Mouse (Mus musculus): ENCODE results near the gene Olfr711. TPM values are rescaled to one million over a fixed set of nuclear protein-coding genes. Genes with fewer than 3 reads are reported as not detected.
A peak's percentile ranks its signal among the peaks of the same experiment; 100 is the strongest.
"Not testable (repeated sequence)": the region's sequence is repeated elsewhere in the genome, so short reads cannot be mapped to it uniquely, and the experiment has no call there.

The Olfr711 gene
- not detected for total RNA-seq (2021)
- long read RNA-seq, experiment 1, result 0 reads
- long read RNA-seq, experiment 2, result 0 reads

DNA sequence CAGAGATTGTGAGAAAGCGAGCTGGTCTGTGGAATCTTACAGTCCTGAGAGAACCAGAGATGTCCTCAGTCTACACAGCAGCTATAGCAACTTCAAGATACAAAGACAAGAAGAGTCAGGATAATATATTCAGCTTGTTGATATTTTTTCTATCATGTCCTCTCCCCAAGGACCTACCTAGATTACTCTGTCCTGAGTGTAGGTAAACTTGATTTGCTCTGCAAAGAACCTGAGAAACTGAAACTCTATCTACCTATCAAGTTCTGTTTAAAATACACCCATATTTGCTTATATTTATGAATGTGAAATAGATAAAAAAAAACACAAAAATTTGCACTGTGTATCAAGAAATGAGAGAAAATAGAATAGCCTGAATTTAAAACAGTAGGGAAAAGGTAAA, at the start of gene Olfr711:
Gene Olfr711, minus strand, starts transcription at position 101 of the 400 bp plus-strand sequence.
- no peak for DNase-seq
- intact Hi-C loops (cut with DNase I), result no loop called here
- Histone ChIP-seq H3K4me3 (no peak within 1 kb of the TSS), H3K27ac (no peak within 1 kb of the TSS)
- no peak for TF ChIP-seq CTCF (IDR thresholded peaks at IDR 0.05)

DNA sequence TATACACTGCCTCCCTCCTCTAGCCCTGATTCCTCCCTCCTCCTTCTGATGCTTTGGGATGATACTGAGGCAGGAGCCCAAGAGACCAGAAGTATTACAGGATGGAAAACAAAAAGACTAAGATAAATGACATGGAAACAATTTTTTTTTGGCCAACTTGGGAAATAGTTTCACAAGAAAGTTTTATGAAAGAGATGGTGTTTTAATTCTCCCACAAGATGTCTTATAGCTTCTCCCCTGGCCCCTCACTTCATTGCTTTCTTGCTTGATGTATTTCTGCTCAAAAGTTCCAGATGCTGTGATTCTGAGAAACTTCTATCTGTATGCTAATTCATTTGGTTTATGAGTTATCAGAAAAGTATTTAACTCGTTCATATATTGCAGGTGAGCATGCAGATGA, 30.7 kb upstream of the Olfr711 start, which contains the start of gene Olfr2:
Gene Olfr2, minus strand, starts transcription at position 101 of the 400 bp plus-strand sequence.
- H3K4me3 ChIP-seq, result no peak within 1 kb of the TSS
- no peak within 1 kb of the TSS for H3K27ac ChIP-seq
- TF ChIP-seq CTCF (IDR thresholded peaks at IDR 0.05), result no peak
- DNase-seq, result no peak
- intact Hi-C loops (cut with DNase I), result no loop called here

DNA sequence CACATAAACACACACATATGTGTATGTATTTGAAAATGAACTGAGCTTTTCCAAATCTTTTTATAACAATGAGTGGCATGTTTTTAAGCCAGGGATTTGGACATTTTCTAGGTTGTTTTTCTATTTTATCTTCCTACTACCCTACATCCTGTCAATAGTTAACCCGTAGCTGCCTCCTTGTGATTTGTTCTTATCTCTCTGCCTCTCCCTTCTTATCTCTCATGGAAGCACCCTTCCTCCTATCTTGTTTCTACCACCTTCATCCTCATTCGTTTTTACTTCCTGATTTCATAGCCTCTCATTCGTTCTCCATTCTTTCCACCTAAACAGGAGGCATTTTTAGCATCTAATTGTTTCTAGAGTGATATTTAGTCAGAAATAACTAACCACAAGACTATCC, 28.9 kb upstream of the Olfr711 start:
- intact Hi-C loops (cut with DNase I), result no loop called here
- TF ChIP-seq CTCF (IDR thresholded peaks at IDR 0.05), result no peak
- Histone ChIP-seq H3K4me3 (no peak overlapping the region), H3K27ac (no peak overlapping the region)
- no peak for DNase-seq

DNA sequence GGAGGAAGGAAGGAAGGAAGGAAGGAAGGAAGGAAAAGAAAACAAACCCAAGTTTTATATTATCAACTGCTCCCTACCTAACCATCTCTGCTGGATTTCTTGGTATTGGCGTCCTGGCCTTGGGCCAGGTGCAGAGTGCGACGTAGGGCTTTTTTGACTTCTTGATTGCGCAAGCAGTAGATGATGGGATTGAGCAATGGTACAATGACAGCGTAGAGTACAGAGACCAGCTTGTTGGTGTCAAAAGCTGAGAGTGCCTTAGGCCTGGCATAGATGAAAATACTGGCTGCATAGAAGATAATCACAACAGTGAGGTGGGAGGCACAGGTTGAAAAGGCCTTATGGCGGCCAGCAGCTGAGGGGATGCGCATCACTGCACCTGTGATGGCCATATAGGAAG, 25.5 kb upstream of the Olfr711 start:
- no peak for TF ChIP-seq CTCF (IDR thresholded peaks at IDR 0.05)
- intact Hi-C loops (cut with DNase I), result no loop called here

DNA sequence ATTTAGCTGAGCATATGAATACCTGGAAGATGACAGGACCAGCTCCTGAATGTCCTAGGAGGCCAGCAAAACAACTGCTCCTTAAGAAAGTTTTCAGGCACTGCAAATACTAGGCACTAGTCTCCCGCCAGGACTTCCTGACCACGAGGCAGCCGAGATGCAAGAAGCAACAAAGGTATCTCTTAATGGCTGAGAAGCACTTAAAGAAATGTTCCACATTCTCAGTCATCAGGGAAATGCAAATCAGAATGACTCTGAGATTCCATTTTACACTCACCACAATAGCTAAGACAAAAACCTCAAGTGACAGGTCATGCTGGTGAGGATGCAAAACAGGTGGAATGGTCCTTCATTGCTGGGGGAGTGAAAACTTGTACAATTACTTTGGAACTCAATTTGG, 10.0 kb upstream of the Olfr711 start:
- H3K4me3 ChIP-seq, result no peak overlapping the region
- no peak for TF ChIP-seq CTCF (IDR thresholded peaks at IDR 0.05)
- intact Hi-C loops (cut with DNase I), result no loop called here

More for the DNA sequence above, 25.5 kb upstream of the Olfr711 start:
- no peak for DNase-seq
- H3K27ac ChIP-seq, result no peak overlapping the region
- H3K4me3 ChIP-seq, result no peak overlapping the region

DNA sequence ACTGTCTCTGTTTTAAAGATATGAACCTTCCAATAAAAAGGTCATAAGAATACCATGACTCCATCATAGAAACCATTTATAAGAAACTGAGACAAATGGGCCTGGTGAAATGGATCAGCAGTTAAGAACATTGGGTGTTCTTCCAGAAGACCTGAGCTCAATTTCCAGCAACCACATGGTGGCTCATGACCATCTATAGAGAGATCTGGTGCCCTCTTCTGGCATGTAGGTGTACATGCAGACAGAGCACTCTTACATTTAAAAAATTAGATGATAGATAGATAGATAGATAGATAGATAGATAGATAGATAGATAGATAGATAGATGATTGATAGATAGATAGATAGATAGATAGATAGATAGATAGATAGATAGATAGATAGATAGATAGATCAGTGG, 7.8 kb downstream of the Olfr711 start:
- peak; percentile 17; the same call in 1 of the 2 replicates for TF ChIP-seq CTCF (IDR thresholded peaks at IDR 0.05)
- H3K27ac ChIP-seq; DNase-seq; H3K4me3 ChIP-seq; intact Hi-C loops (cut with DNase I): not testable (repeated sequence)

More for the DNA sequence above, 10.0 kb upstream of the Olfr711 start:
- no peak for DNase-seq
- H3K27ac ChIP-seq, result no peak overlapping the region

DNA sequence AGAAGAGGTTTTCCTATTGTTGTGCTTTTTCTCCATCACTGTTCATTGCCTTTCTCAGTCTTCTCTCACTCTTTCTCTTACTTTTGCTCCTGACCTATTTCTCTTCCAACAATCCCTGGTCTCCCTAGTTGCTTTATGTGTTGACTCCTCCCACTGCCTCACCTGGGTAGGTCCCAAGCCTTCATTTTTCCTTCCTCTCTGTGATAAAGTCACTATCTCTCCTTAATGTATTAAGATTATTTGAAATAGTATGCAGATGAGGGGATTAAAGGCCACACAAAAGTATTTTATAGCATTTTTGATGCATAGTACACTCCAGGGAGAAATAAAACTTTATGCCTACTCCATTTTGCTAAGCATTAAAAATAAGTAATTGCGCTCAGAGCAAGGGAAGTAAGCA, 11.4 kb downstream of the Olfr711 start, which contains the start of gene Olfr6:
Gene Olfr6, minus strand, starts transcription at position 101 of the 400 bp plus-strand sequence.
- no peak for TF ChIP-seq CTCF (IDR thresholded peaks at IDR 0.05)
- no peak within 1 kb of the TSS for H3K4me3 ChIP-seq
- no peak within 1 kb of the TSS for H3K27ac ChIP-seq
- intact Hi-C loops (cut with DNase I), result no loop called here
- no peak for DNase-seq

DNA sequence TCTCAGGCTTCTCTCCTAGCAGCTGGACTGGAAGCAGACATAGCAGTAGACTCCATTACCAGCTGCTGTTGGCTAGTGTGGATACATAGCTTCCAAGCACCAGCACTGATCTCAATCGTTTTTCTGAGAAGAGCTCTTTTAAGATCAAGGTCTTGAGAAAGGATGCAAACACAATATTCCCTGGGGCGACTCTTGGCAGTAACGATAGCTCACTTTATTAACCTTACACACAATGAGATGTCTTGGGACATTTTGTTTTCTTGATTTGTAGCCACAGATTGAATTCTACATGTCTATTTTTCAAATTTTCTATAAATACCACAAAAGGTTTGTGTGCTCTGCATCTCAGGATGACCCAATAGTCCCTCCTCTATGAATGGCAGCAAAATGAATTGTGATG, 27.0 kb downstream of the Olfr711 start, which contains the start of gene Olfr710:
Gene Olfr710, minus strand, starts transcription at position 101 of the 400 bp plus-strand sequence.
- H3K4me3 ChIP-seq, result no peak within 1 kb of the TSS
- no peak within 1 kb of the TSS for H3K27ac ChIP-seq
- intact Hi-C loops (cut with DNase I), result no loop called here
- TF ChIP-seq CTCF (IDR thresholded peaks at IDR 0.05), result no peak
- DNase-seq, result no peak

DNA sequence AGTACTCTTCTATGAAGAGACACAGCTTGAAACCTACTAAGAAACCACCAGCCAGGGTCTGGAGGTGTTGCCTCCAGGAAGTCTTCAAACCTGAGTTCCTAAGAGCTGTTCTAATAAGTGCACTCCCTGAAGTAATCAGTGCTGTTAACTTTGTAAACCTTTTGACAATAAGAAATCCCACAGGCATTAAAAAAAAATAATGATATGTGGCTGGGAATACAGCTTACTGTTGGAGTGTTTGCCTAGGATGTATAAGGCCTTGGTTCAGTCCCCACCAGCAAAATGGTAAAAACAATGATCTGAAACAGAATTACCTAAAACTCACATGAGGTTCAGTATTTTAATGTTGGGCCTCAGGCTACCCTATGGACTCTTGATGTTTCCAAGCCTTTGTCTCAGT, 43.1 kb downstream of the Olfr711 start, which contains the start of gene Olfr709-ps1:
Gene Olfr709-ps1, minus strand, starts transcription at position 101 of the 400 bp plus-strand sequence.
- no peak for DNase-seq
- no peak within 1 kb of the TSS for H3K27ac ChIP-seq
- no peak within 1 kb of the TSS for H3K4me3 ChIP-seq
- intact Hi-C loops (cut with DNase I), result no loop called here
- no peak for TF ChIP-seq CTCF (IDR thresholded peaks at IDR 0.05)

DNA sequence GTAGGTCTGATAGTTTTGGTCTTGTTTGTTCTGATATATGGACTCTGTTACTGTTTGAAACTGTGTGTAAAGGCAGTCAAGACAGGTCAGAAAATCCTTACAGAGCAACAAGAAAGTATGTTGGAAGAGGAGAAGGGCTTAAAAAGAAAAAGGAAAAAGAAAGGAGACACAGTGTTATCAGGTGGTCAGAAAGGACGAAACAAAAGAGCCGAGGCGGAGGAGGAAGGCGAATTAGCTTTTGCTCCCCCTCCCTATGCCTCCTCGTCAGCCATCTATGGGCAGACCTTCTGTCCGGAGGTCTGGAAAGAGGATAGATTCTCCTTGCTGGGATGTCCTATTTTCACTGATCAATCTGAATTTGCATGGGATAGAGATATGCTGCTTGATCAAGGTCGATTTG, 54.3 kb downstream of the Olfr711 start:
- not testable (repeated sequence) for DNase-seq

More for the DNA sequence above, 54.3 kb downstream of the Olfr711 start:
- H3K27ac ChIP-seq; intact Hi-C loops (cut with DNase I); H3K4me3 ChIP-seq: not testable (repeated sequence)

Other genes with a start within 250 kb of the Olfr711 start
- not detected for gene Olfr697, start 233.0 kb downstream of the Olfr711 start, total RNA-seq (2021)
- not detected for gene Olfr698, start 220.1 kb downstream of the Olfr711 start, total RNA-seq (2021)
- not detected for gene Olfr699, start 182.3 kb downstream of the Olfr711 start, total RNA-seq (2021)
- not detected for gene Olfr700, start 166.6 kb downstream of the Olfr711 start, total RNA-seq (2021)
- gene Olfr701, start 161.3 kb downstream of the Olfr711 start, total RNA-seq (2021), result not detected
- gene Olfr702, start 141.6 kb downstream of the Olfr711 start, total RNA-seq (2021), result not detected
- gene Olfr703, start 132.1 kb downstream of the Olfr711 start, total RNA-seq (2021), result not detected
- not detected for gene Olfr704, start 112.3 kb downstream of the Olfr711 start, total RNA-seq (2021)
- not detected for gene Olfr705, start 98.6 kb downstream of the Olfr711 start, total RNA-seq (2021)
- gene Olfr706, start 87.3 kb downstream of the Olfr711 start, total RNA-seq (2021), result not detected
- gene Olfr707, start 74.2 kb downstream of the Olfr711 start, total RNA-seq (2021), result not detected
- gene Olfr1532-ps1, start 67.5 kb downstream of the Olfr711 start, total RNA-seq (2021), result not detected
- not detected for gene Olfr709-ps1, start 43.2 kb downstream of the Olfr711 start, total RNA-seq (2021)
- gene Olfr710, start 27.1 kb downstream of the Olfr711 start, total RNA-seq (2021), result not detected
- not detected for gene Olfr6, start 11.5 kb downstream of the Olfr711 start, total RNA-seq (2021)
- not detected for gene Olfr2, start 30.6 kb upstream of the Olfr711 start, total RNA-seq (2021)
- not detected for gene Olfr713, start 55.7 kb upstream of the Olfr711 start, total RNA-seq (2021)
- not detected for gene Olfr714, start 95.5 kb upstream of the Olfr711 start, total RNA-seq (2021)
- not detected for gene Olfr17, start 117.8 kb upstream of the Olfr711 start, total RNA-seq (2021)
- gene Olfr715b, start 134.9 kb upstream of the Olfr711 start, total RNA-seq (2021), result not detected
- not detected for gene Olfr715, start 155.6 kb upstream of the Olfr711 start, total RNA-seq (2021)
- gene Olfr716, start 162.9 kb upstream of the Olfr711 start, total RNA-seq (2021), result not detected
- not detected for gene Nlrp14, start 191.5 kb upstream of the Olfr711 start, total RNA-seq (2021)
- not detected for gene Rbmxl2, start 234.0 kb upstream of the Olfr711 start, total RNA-seq (2021)

Data from gastrocnemius, adult 2 months (tissue).